Mouse (Mus musculus): ENCODE results near the gene Apol10b. TPM values are rescaled to one million over a fixed set of nuclear protein-coding genes. Genes with fewer than 3 reads are reported as not detected.
"Not testable (repeated sequence)": the region's sequence is repeated elsewhere in the genome, so short reads cannot be mapped to it uniquely, and the experiment has no call there.

Gene Apol10b
- 0.52 and 0.72 TPM in 2 replicates for polyA plus RNA-seq (2012; rRNA removed)

GRCm38 (mm10) chr15:77595961-77596360 is at the start of gene Apol10b:
Apol10b (minus strand) TSS chr15:77596125.
- WGBS, result 35% methylated on average over 5 of the region's 5 CpGs
- H3K4me3 ChIP-seq (replicated peaks; ENCODE audit: extremely low read depth, low read depth, low read length), result no peak within 1 kb of the TSS
- no peak for TF ChIP-seq POLR2A (IDR thresholded peaks at IDR 0.05; ENCODE audit: borderline replicate concordance, extremely low read depth, low read depth, low read length)
- TF ChIP-seq CTCF (IDR thresholded peaks at IDR 0.05; ENCODE audit: insufficient read depth, low read length), result no peak

GRCm38 (mm10) chr15:77643176-77643575 is 47.3 kb upstream of the Apol10b start, which contains the start of gene Apol11b:
Apol11b (minus strand) TSS chr15:77643286.
- WGBS, result 55% methylated on average over 2 of the region's 2 CpGs
- H3K4me3 ChIP-seq (replicated peaks; ENCODE audit: extremely low read depth, low read depth, low read length), result not testable (repeated sequence)

More at GRCm38 (mm10) chr15:77595961-77596360, at the start of gene Apol10b:
- H3K4me1 ChIP-seq (ENCODE audit: control insufficient read depth, insufficient read depth, low read length), result peaks cover 11% of the 10 kb centered on the region
- DNase-seq, result no peak

GRCm38 (mm10) chr15:77629822-77630221 is 33.9 kb upstream of the Apol10b start:
- DNase-seq; H3K4me3 ChIP-seq (replicated peaks; ENCODE audit: extremely low read depth, low read depth, low read length); H3K4me1 ChIP-seq (ENCODE audit: control insufficient read depth, insufficient read depth, low read length): not testable (repeated sequence)
- WGBS, result 65% methylated on average over 3 of the region's 3 CpGs

More at GRCm38 (mm10) chr15:77643176-77643575, 47.3 kb upstream of the Apol10b start, which contains the start of gene Apol11b:
- DNase-seq; H3K4me1 ChIP-seq (ENCODE audit: control insufficient read depth, insufficient read depth, low read length): not testable (repeated sequence)

- 54% methylated on average over 9 of the region's 9 CpGs for WGBS
- not testable (repeated sequence) for H3K4me1 ChIP-seq (ENCODE audit: control insufficient read depth, insufficient read depth, low read length); DNase-seq; H3K4me3 ChIP-seq (replicated peaks; ENCODE audit: extremely low read depth, low read depth, low read length)
- peak; percentile 34; the same call in 1 of the 2 replicates for TF ChIP-seq CTCF (IDR thresholded peaks at IDR 0.05; ENCODE audit: insufficient read depth, low read length)
Observed at GRCm38 (mm10) chr15:77628647-77629046, 32.7 kb upstream of the Apol10b start.

- 54% methylated on average over 4 of the region's 4 CpGs for WGBS
- H3K4me3 ChIP-seq (replicated peaks; ENCODE audit: extremely low read depth, low read depth, low read length); DNase-seq; H3K4me1 ChIP-seq (ENCODE audit: control insufficient read depth, insufficient read depth, low read length): not testable (repeated sequence)
Observed at GRCm38 (mm10) chr15:77626471-77626870, 30.5 kb upstream of the Apol10b start.

GRCm38 (mm10) chr15:77624710-77625109 is 28.8 kb upstream of the Apol10b start:
- Histone ChIP-seq H3K4me1 (ENCODE audit: control insufficient read depth, insufficient read depth, low read length) (no peaks in the 10 kb centered on the region), H3K4me3 (replicated peaks; ENCODE audit: extremely low read depth, low read depth, low read length) (no peak overlapping the region)
- 80% methylated on average over 1 of the region's 1 CpGs for WGBS
- DNase-seq, result no peak
- no peak for TF ChIP-seq CTCF (IDR thresholded peaks at IDR 0.05; ENCODE audit: insufficient read depth, low read length)
- TF ChIP-seq POLR2A (IDR thresholded peaks at IDR 0.05; ENCODE audit: borderline replicate concordance, extremely low read depth, low read depth, low read length), result no peak

- DNase-seq, result no peak
- TF ChIP-seq CTCF (IDR thresholded peaks at IDR 0.05; ENCODE audit: insufficient read depth, low read length) (no peak), POLR2A (IDR thresholded peaks at IDR 0.05; ENCODE audit: borderline replicate concordance, extremely low read depth, low read depth, low read length) (no peak)
- Histone ChIP-seq H3K4me1 (ENCODE audit: control insufficient read depth, insufficient read depth, low read length) (no peaks in the 10 kb centered on the region), H3K4me3 (replicated peaks; ENCODE audit: extremely low read depth, low read depth, low read length) (no peak overlapping the region)
- 81% methylated on average over 3 of the region's 3 CpGs for WGBS
Observed at GRCm38 (mm10) chr15:77606069-77606468, 10.1 kb upstream of the Apol10b start.

- WGBS, result 79% methylated on average over 1 of the region's 1 CpGs
Observed at GRCm38 (mm10) chr15:77598958-77599357, 3.0 kb upstream of the Apol10b start, which contains the start of gene Gm36245. Gm36245 (plus strand) TSS chr15:77599258.

GRCm38 (mm10) chr15:77598429-77598828 is 2.5 kb upstream of the Apol10b start:
- DNase-seq, result no peak
- TF ChIP-seq POLR2A (IDR thresholded peaks at IDR 0.05; ENCODE audit: borderline replicate concordance, extremely low read depth, low read depth, low read length) (no peak), CTCF (IDR thresholded peaks at IDR 0.05; ENCODE audit: insufficient read depth, low read length) (no peak)
- H3K4me1 ChIP-seq (ENCODE audit: control insufficient read depth, insufficient read depth, low read length), result peaks cover 11% of the 10 kb centered on the region
- 37% methylated on average over 3 of the region's 3 CpGs for WGBS
- no peak overlapping the region for H3K4me3 ChIP-seq (replicated peaks; ENCODE audit: extremely low read depth, low read depth, low read length)

More at GRCm38 (mm10) chr15:77598958-77599357, 3.0 kb upstream of the Apol10b start, which contains the start of gene Gm36245:
- DNase-seq, result no peak
- no peak within 1 kb of the TSS for H3K4me3 ChIP-seq (replicated peaks; ENCODE audit: extremely low read depth, low read depth, low read length)
- TF ChIP-seq CTCF (IDR thresholded peaks at IDR 0.05; ENCODE audit: insufficient read depth, low read length) (no peak), POLR2A (IDR thresholded peaks at IDR 0.05; ENCODE audit: borderline replicate concordance, extremely low read depth, low read depth, low read length) (no peak)
- peaks cover 11% of the 10 kb centered on the region for H3K4me1 ChIP-seq (ENCODE audit: control insufficient read depth, insufficient read depth, low read length)

GRCm38 (mm10) chr15:77593557-77593956 is 2.4 kb downstream of the Apol10b start:
- WGBS, result 70% methylated on average over 1 of the region's 1 CpGs
- DNase-seq, result no peak
- H3K4me3 ChIP-seq (replicated peaks; ENCODE audit: extremely low read depth, low read depth, low read length), result no peak overlapping the region
- peaks cover 9% of the 10 kb centered on the region for H3K4me1 ChIP-seq (ENCODE audit: control insufficient read depth, insufficient read depth, low read length)
- TF ChIP-seq POLR2A (IDR thresholded peaks at IDR 0.05; ENCODE audit: borderline replicate concordance, extremely low read depth, low read depth, low read length) (no peak), CTCF (IDR thresholded peaks at IDR 0.05; ENCODE audit: insufficient read depth, low read length) (no peak)

GRCm38 (mm10) chr15:77590881-77591280 is 5.0 kb downstream of the Apol10b start:
- WGBS, result 57% methylated on average over 2 of the region's 2 CpGs
- DNase-seq, result no peak
- TF ChIP-seq CTCF (IDR thresholded peaks at IDR 0.05; ENCODE audit: insufficient read depth, low read length) (no peak), POLR2A (IDR thresholded peaks at IDR 0.05; ENCODE audit: borderline replicate concordance, extremely low read depth, low read depth, low read length) (no peak)
- Histone ChIP-seq H3K4me1 (ENCODE audit: control insufficient read depth, insufficient read depth, low read length) (peaks cover 3% of the 10 kb centered on the region; the same call in 1 of the 2 replicates), H3K4me3 (replicated peaks; ENCODE audit: extremely low read depth, low read depth, low read length) (no peak overlapping the region)

All from lung, adult 2 months (tissue).